ENCODE assay signal across 19 mouse cellular contexts in genomic region chr4:153485913-153486312, GRCm38 (mm10).
"Had no signal": no experiment of that assay in that cellular context is flagged by ENCODE, and none has a peak within 500 bp of the region (broad histone marks: within the 10 kb centered on the region; RNA-seq: fewer than 3 reads in every experiment).

No protein-coding gene starts in this region.

- H3K4me2 ChIP-seq: liver, embryonic 13.5 days; midbrain, embryonic 13.5 days; neural tube, embryonic 12.5 days had no signal

- H3K9me3 ChIP-seq: liver, embryonic 13.5 days; midbrain, embryonic 10.5 days; midbrain, embryonic 13.5 days; neural tube, embryonic 12.5 days had no signal

- H3K4me1 ChIP-seq: liver, embryonic 13.5 days had no signal

- H3K27ac ChIP-seq: kidney, postnatal 0 days; layer of hippocampus, adult 2 months; liver, embryonic 13.5 days; midbrain, embryonic 10.5 days; neural tube, embryonic 12.5 days; stomach, postnatal 0 days had no signal

- H3K4me3 ChIP-seq: layer of hippocampus, adult 2 months; liver, embryonic 13.5 days; midbrain, embryonic 10.5 days; midbrain, embryonic 13.5 days; neural tube, embryonic 12.5 days had no signal

- H3K9ac ChIP-seq: liver, embryonic 13.5 days; midbrain, embryonic 13.5 days; neural tube, embryonic 12.5 days had no signal

- H3K36me3 ChIP-seq: liver, embryonic 13.5 days; midbrain, embryonic 10.5 days; midbrain, embryonic 13.5 days; neural tube, embryonic 12.5 days had no signal

- DNase-seq: kidney, adult 2 months; kidney, postnatal 25 days; layer of hippocampus, adult 9-11 months; liver, embryonic 13.5 days; lung, adult 2 months; lung, postnatal 14 days; lung, postnatal 4 days; right cerebral cortex, adult 18-20 months; right cerebral cortex, postnatal 14 days; right cerebral cortex, postnatal 4 days; thymus, adult 2 months; thymus, postnatal 14 days; thymus, postnatal 4 days had no signal

- ATAC-seq: midbrain, embryonic 13.5 days had no signal
